Mouse (Mus musculus) heart, embryonic 16.5 days (tissue): ENCODE measurements at regions not wholly inside any gene's neighbourhood (a gene's known extent, or its start where the extent isn't known, plus 50 kb on each side); places are given as distances from the start of the nearest gene placed in this dataset.

ENCODE experiments used
- ATAC-seq: fragments of 200-750 bp; cut with Nextera tagmentation; replicated peaks from 2 replicates; pipeline ENCODE4 v1.8.0; 2017; ENCODE audit warnings: moderate number of reproducible peaks; ENCODE audit not compliant: insufficient read depth, low FRiP score; ENCODE audit errors: extremely low read depth
- H3K27ac ChIP-seq: fragments of 300-500 bp; sonication (generic); 2 replicates; pipeline ENCODE4 v1.5.1; 2014; ENCODE audit warnings: mild to moderate bottlenecking, low read length, control low read depth, moderate library complexity
- H3K27me3 ChIP-seq: fragments of 300-500 bp; sonication (generic); 2 replicates; pipeline ENCODE4 v1.6.1; 2014; ENCODE audit warnings: low read length, mixed read lengths; ENCODE audit not compliant: control insufficient read depth, insufficient read depth
- H3K36me3 ChIP-seq: fragments of 300-500 bp; sonication (generic); 2 replicates; pipeline ENCODE4 v1.6.1; 2014; ENCODE audit not compliant: control insufficient read depth, insufficient read depth
- H3K4me1 ChIP-seq: fragments of 300-500 bp; sonication (generic); 2 replicates; pipeline ENCODE4 v1.6.1; 2014; ENCODE audit warnings: low read length, mixed read lengths; ENCODE audit not compliant: control insufficient read depth, insufficient read depth
- H3K4me2 ChIP-seq: fragments of 300-500 bp; sonication (generic); 2 replicates; pipeline ENCODE4 v1.6.1; 2014; ENCODE audit warnings: low read depth, mild to moderate bottlenecking, control low read depth, low read length
- H3K4me3 ChIP-seq: fragments of 300-500 bp; sonication (generic); 2 replicates; pipeline ENCODE4 v1.5.1; 2014; ENCODE audit warnings: mild to moderate bottlenecking, control low read depth, low read length
- H3K9ac ChIP-seq: fragments of 300-500 bp; sonication (generic); 2 replicates; pipeline ENCODE4 v1.6.1; 2014; ENCODE audit warnings: low read length, control low read depth
- H3K9me3 ChIP-seq: fragments of 300-500 bp; sonication (generic); replicated peaks from 2 replicates; pipeline ENCODE4 v1.6.1; 2016; ENCODE audit warnings: low read length; ENCODE audit not compliant: control insufficient read depth
- WGBS: fragments of 180-500 bp; shearing (Covaris S2); extraction: QIAGEN DNeasy Blood & Tissue Kit; methylation state at CpG from one replicate; pipeline ENCODE4 v1.1.7; 2014; 5-methylcytosine and 5-hydroxymethylcytosine counted together

- H3K4me1 ChIP-seq = no peaks in the 10 kb centered on the region
- WGBS = 64% methylated on average over 5 of the region's 5 CpGs
- H3K27me3 ChIP-seq = no peaks in the 10 kb centered on the region
- H3K4me2 ChIP-seq = no peak overlapping the region
- H3K27ac ChIP-seq = no peak overlapping the region
- no peak overlapping the region for H3K4me3 ChIP-seq
- H3K36me3 ChIP-seq = no peaks in the 10 kb centered on the region
- no peaks in the 10 kb centered on the region for H3K9me3 ChIP-seq
- no peak overlapping the region for H3K9ac ChIP-seq
- no peak for ATAC-seq
Measured at GRCm38 (mm10) chr17:4928631-4929030, 65.5 kb upstream of the Arid1b start.

DNA sequence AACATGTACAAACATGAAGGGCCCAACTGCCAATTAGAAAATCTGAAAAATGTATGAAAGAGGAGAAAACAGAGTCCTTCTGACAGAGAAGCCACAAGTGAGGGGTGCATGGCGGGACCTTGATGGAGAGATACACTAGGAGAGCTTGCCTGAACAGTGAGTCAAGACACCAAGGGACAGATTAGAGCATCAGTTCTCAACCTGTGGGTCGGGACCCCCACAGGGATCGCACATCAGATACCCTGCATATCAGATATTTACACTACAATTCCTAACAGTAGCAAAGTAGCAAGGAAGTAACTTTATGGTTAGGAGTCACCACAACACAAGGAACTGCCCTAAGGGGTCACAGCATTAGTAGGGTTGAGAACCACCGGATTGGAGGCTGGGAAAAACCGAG lies 58.9 kb upstream of the Arid1b start:
- WGBS = 84% methylated on average over 5 of the region's 5 CpGs
- H3K4me3 ChIP-seq = no peak overlapping the region
- ATAC-seq = no peak
- no peaks in the 10 kb centered on the region for H3K36me3 ChIP-seq
- H3K9me3 ChIP-seq = no peaks in the 10 kb centered on the region
- no peak overlapping the region for H3K27ac ChIP-seq
- H3K9ac ChIP-seq = no peak overlapping the region
- H3K27me3 ChIP-seq = no peaks in the 10 kb centered on the region
- no peaks in the 10 kb centered on the region for H3K4me1 ChIP-seq
- H3K4me2 ChIP-seq = no peak overlapping the region

GRCm38 (mm10) chr17:4940589-4940988 lies 53.5 kb upstream of the Arid1b start:
- H3K4me3 ChIP-seq = no peak overlapping the region
- H3K36me3 ChIP-seq = no peaks in the 10 kb centered on the region
- H3K4me1 ChIP-seq = peaks cover 3% of the 10 kb centered on the region
- no peak for ATAC-seq
- H3K9ac ChIP-seq = no peak overlapping the region
- 54% methylated on average over 9 of the region's 9 CpGs for WGBS
- H3K27me3 ChIP-seq = no peaks in the 10 kb centered on the region
- H3K27ac ChIP-seq = no peak overlapping the region
- H3K4me2 ChIP-seq = no peak overlapping the region
- no peaks in the 10 kb centered on the region for H3K9me3 ChIP-seq

GRCm38 (mm10) chr17:4941286-4941800 lies 52.8 kb upstream of the Arid1b start:
- Histone ChIP-seq H3K4me1 (peaks cover 8% of the 10 kb centered on the region), H3K4me2 (no peak overlapping the region), H3K4me3 (no peak overlapping the region), H3K36me3 (no peaks in the 10 kb centered on the region), H3K9ac (no peak overlapping the region), H3K9me3 (no peaks in the 10 kb centered on the region), H3K27ac (no peak overlapping the region), H3K27me3 (no peaks in the 10 kb centered on the region)
- WGBS = 69% methylated on average over 4 of the region's 4 CpGs
- ATAC-seq = no peak

GRCm38 (mm10) chr17:4942868-4943267 lies 51.3 kb upstream of the Arid1b start:
- Histone ChIP-seq H3K36me3 (no peaks in the 10 kb centered on the region), H3K9ac (no peak overlapping the region), H3K9me3 (no peaks in the 10 kb centered on the region), H3K4me2 (no peak overlapping the region), H3K27me3 (no peaks in the 10 kb centered on the region), H3K27ac (no peak overlapping the region), H3K4me3 (no peak overlapping the region), H3K4me1 (peaks cover 13% of the 10 kb centered on the region)
- no peak for ATAC-seq
- 88% methylated on average over 7 of the region's 7 CpGs for WGBS
